Mouse (Mus musculus): ENCODE measurements around the gene Pdik1l.

GRCm38 (mm10) chr4:134314876-134315275 is 27.2 kb upstream of the Pdik1l start, which contains the start of gene Trim63:
- no peak for TF ChIP-seq CTCF (IDR thresholded peaks at IDR 0.05)
- TF ChIP-seq EP300 (IDR thresholded peaks at IDR 0.05) = no peak
